Mouse (Mus musculus) layer of hippocampus, postnatal 10 days (tissue): ENCODE results near the gene Hoxd12. TPM values are rescaled to one million over a fixed set of nuclear protein-coding genes. Genes with fewer than 3 reads are reported as not detected.

Experiments
- DNase-seq, 2 experiments: peaks; one replicate each; pipeline ENCODE4 v3.0.0; 2021; ENCODE audit warnings: low spot score in 2 of 2
- microRNA-seq, 2 experiments: library from miRNA; unstranded; fragments of <30 nt; microRNA quantifications; one replicate each; pipeline ENCODE4 v1.2.0; 2021
- total RNA-seq, 2 experiments: library from RNA; stranded (reverse); gene quantifications; 2 replicates each; pipeline ENCODE4 v1.2.3; 2021

Gene Hoxd12
- total RNA-seq, 2 experiments from 2014 or later = not detected

GRCm38 (mm10) chr2:74726973-74727639 is 52.3 kb downstream of the Hoxd12 start:
- no peak for DNase-seq

Small RNAs within 50 kb of the gene (microRNA-seq; reads per million reads assigned to microRNA genes)
- gene Gm44463 (0 reads per million in 2 experiments), gene Mir10b (23.1 to 26.4 reads per million in 2 experiments)

Other genes with a start within 250 kb of the Hoxd12 start
- gene Lnpk, start 95.6 kb upstream of the Hoxd12 start, total RNA-seq = 10 to 100 TPM; 52.2 to 63.7 TPM
- gene Evx2, start 15.5 kb upstream of the Hoxd12 start, total RNA-seq = not detected
- not detected for gene Hoxd13, start 6.7 kb upstream of the Hoxd12 start, total RNA-seq
- gene Hoxd11, start 4.5 kb downstream of the Hoxd12 start, total RNA-seq = not detected
- gene Hoxd10, start 16.9 kb downstream of the Hoxd12 start, total RNA-seq = not detected
- not detected for gene Hoxd9, start 22.7 kb downstream of the Hoxd12 start, total RNA-seq
- under 1 TPM in 1 of 2 experiments, not detected in 1; 0.23 TPM for gene Hoxd8, start 29.6 kb downstream of the Hoxd12 start, total RNA-seq
- gene Hoxd3, start 36.9 kb downstream of the Hoxd12 start, total RNA-seq = not detected
- gene Hoxd4, start 36.9 kb downstream of the Hoxd12 start, total RNA-seq = not detected
- gene Gm28230, start 51.7 kb downstream of the Hoxd12 start, total RNA-seq = not detected
- gene Hoxd1, start 88.0 kb downstream of the Hoxd12 start, total RNA-seq = not detected
- gene Mtx2, start 150.8 kb downstream of the Hoxd12 start, total RNA-seq = 10 to 100 TPM; 54.4 to 63.7 TPM